ENCODE assay signal across 16 mouse cellular contexts in the genomic region with DNA sequence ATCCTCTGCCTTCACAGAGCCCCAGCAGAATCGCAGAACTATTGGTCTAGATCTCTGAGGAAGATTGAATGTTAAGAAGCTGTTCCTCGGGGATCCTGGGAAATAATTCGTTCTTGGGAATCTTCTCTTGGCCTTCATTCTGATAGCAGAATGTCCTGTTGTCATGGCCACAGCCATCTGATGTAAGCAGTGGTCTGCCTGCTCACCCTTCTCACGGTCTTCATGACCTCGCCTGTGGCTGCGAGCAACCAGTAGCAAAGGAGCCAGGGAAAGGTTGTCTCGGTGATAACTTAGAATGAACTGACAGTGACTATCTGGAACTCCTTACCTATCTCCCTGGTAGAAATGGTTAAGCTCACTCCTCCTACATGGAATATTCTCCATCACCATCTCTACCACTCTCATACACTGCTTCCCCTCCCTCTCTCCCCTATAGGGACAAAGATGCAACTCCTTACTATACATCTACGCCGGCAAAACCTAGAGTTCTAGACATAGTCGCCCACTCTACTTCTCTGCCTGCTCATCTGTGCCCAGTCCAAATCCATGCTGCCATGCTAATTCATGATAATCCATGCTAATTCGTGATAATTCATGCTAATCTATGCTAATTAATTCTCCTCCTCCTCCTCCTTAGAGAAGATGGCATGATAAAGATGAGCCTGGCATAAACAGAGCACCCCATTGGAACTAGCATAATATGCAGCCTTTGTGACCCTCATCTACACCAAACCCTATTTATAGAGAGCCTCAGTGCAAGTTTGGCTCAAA. TPM values are rescaled to one million over a fixed set of nuclear protein-coding genes. Genes with fewer than 3 reads are reported as not detected.
DNase-seq lines count a peak whose midpoint lies in the region; ATAC-seq lines count a peak whose summit lies in the region.
"Had no signal": no experiment of that assay in that cellular context is flagged by ENCODE, and none has a peak within 500 bp of the region (broad histone marks: within the 10 kb centered on the region; RNA-seq: fewer than 3 reads in every experiment).

No protein-coding gene starts in this region.

- H3K4me1 ChIP-seq in heart, embryonic 12.5 days (replicated peaks): no peaks in the 10 kb centered on the region
- H3K4me1 ChIP-seq: limb, embryonic 10.5 days; stomach, embryonic 15.5 days had no signal

- no peaks in the 10 kb centered on the region for H3K36me3 ChIP-seq in heart, embryonic 12.5 days
- H3K36me3 ChIP-seq: limb, embryonic 10.5 days; stomach, embryonic 15.5 days had no signal

- 72% methylated on average over 11 of the region's 11 CpGs for WGBS in heart, embryonic 12.5 days

- no peak for ATAC-seq in heart, embryonic 12.5 days (ENCODE audit: insufficient number of reproducible peaks, low FRiP score)
- ATAC-seq in erythroblast, adult 5-6 weeks (replicated peaks; ENCODE audit: low FRiP score, poor library complexity, severe bottlenecking): no peak

- peak; percentile 64 for DNase-seq in heart, adult 11 months
- peak; percentile 25 for DNase-seq in ovary, postnatal 36 days (ENCODE audit: low spot score)
- no peak for DNase-seq in ovary, postnatal 14 days (ENCODE audit: low spot score)
- DNase-seq in left cerebral cortex, postnatal 14 days (ENCODE audit: low spot score in 2 of 2): peak; percentile 52 to 81
- DNase-seq in right cerebral cortex, postnatal 25 days: peak; percentile 32
- no peak for DNase-seq in heart, postnatal 10 days
- DNase-seq: cerebellum, postnatal 36 days; gastrocnemius, postnatal 36 days; kidney, adult 9 months had no signal

- intact Hi-C loops in left cerebral cortex, postnatal 14 days (cut with DNase I): loop anchor here (5.0 kb wide), 1 partner anchor 64 kb away; a partner anchor contains a TSS
- intact Hi-C loops in heart, postnatal 10 days (cut with DNase I): no loop called here

- no peak overlapping the region for H3K4me3 ChIP-seq in heart, embryonic 12.5 days
- H3K4me3 ChIP-seq: limb, embryonic 10.5 days; stomach, embryonic 15.5 days had no signal

- H3K27me3 ChIP-seq in heart, embryonic 12.5 days (replicated peaks): peaks cover 38% of the 10 kb centered on the region
- H3K27me3 ChIP-seq: stomach, embryonic 15.5 days had no signal

- H3K27ac ChIP-seq in heart, embryonic 12.5 days (ENCODE audit: poor library complexity, severe bottlenecking): no peak overlapping the region
- H3K27ac ChIP-seq: limb, embryonic 10.5 days; stomach, embryonic 15.5 days had no signal

- H3K9ac ChIP-seq in heart, embryonic 12.5 days: no peak overlapping the region
- H3K9ac ChIP-seq: stomach, embryonic 15.5 days had no signal

- H3K4me2 ChIP-seq in heart, embryonic 12.5 days: no peak overlapping the region
- H3K4me2 ChIP-seq: stomach, embryonic 15.5 days had no signal

- no peaks in the 10 kb centered on the region for H3K9me3 ChIP-seq in heart, embryonic 12.5 days (replicated peaks)
- H3K9me3 ChIP-seq: limb, embryonic 10.5 days; stomach, embryonic 15.5 days had no signal

RNA-seq across cellular contexts. Expression of a gene that starts 1.1 kb away (rescaled TPM):
- not detected in 2 replicates for polyA plus RNA-seq in heart, embryonic 12.5 days (2016; fragmentation: Nextera tagmentation; extraction: Ambion mirVana)
- total RNA-seq in left cerebral cortex, postnatal 14 days (2021): 1 to 10 TPM; 1.1 to 2.6 TPM
- not detected for total RNA-seq in heart, postnatal 10 days (2021)
- total RNA-seq in erythroblast, adult 5-6 weeks (2015; ENCODE audit: low replicate concordance): not detected in 2 replicates
- not detected in 2 replicates for total RNA-seq in erythroblast, adult 5-6 weeks (2017; ENCODE audit: low replicate concordance)
- total RNA-seq: gastrocnemius, postnatal 36 days; heart, postnatal 25 days; megakaryocyte progenitor cell, adult 5-6 weeks had no signal
- polyA plus RNA-seq: limb, embryonic 10.5 days; liver, embryonic 16.5 days; stomach, embryonic 15.5 days had no signal

RNA-seq across cellular contexts. Expression of a gene that starts 14.7 kb away (rescaled TPM):
- polyA plus RNA-seq in heart, embryonic 12.5 days (2016; fragmentation: Nextera tagmentation; extraction: Ambion mirVana): not detected in 2 replicates
- under 1 TPM in 1 of 2 experiments, not detected in 1; 0.61 TPM for total RNA-seq in left cerebral cortex, postnatal 14 days (2021)
- total RNA-seq in heart, postnatal 10 days (2021): not detected
- not detected in 2 replicates for total RNA-seq in erythroblast, adult 5-6 weeks (2015; ENCODE audit: low replicate concordance)
- total RNA-seq in erythroblast, adult 5-6 weeks (2017; ENCODE audit: low replicate concordance): not detected in 2 replicates
- total RNA-seq: gastrocnemius, postnatal 36 days; heart, postnatal 25 days; megakaryocyte progenitor cell, adult 5-6 weeks had no signal
- polyA plus RNA-seq: limb, embryonic 10.5 days; liver, embryonic 16.5 days; stomach, embryonic 15.5 days had no signal

RNA-seq across cellular contexts. Expression of a gene that starts 17.0 kb away (rescaled TPM):
- polyA plus RNA-seq in heart, embryonic 12.5 days (2016; fragmentation: Nextera tagmentation; extraction: Ambion mirVana): not detected in 2 replicates
- not detected for total RNA-seq in left cerebral cortex, postnatal 14 days (2021)
- total RNA-seq in heart, postnatal 10 days (2021): not detected
- not detected in 2 replicates for total RNA-seq in erythroblast, adult 5-6 weeks (2015; ENCODE audit: low replicate concordance)
- total RNA-seq in erythroblast, adult 5-6 weeks (2017; ENCODE audit: low replicate concordance): not detected in 2 replicates
- total RNA-seq: gastrocnemius, postnatal 36 days; heart, postnatal 25 days; megakaryocyte progenitor cell, adult 5-6 weeks had no signal
- polyA plus RNA-seq: limb, embryonic 10.5 days; liver, embryonic 16.5 days; stomach, embryonic 15.5 days had no signal

RNA-seq across cellular contexts. Expression of a gene that starts 47.4 kb away (rescaled TPM):
- 0.63 and 0.76 TPM in 2 replicates for polyA plus RNA-seq in heart, embryonic 12.5 days (2016; fragmentation: Nextera tagmentation; extraction: Ambion mirVana)
- total RNA-seq in left cerebral cortex, postnatal 14 days (2021): 1 to 10 TPM; 3.3 TPM
- total RNA-seq in heart, postnatal 10 days (2021): not detected
- not detected in 2 replicates for total RNA-seq in erythroblast, adult 5-6 weeks (2015; ENCODE audit: low replicate concordance)
- not detected in 2 replicates for total RNA-seq in erythroblast, adult 5-6 weeks (2017; ENCODE audit: low replicate concordance)
- total RNA-seq: gastrocnemius, postnatal 36 days; heart, postnatal 25 days; megakaryocyte progenitor cell, adult 5-6 weeks had no signal
- polyA plus RNA-seq: liver, embryonic 16.5 days had no signal

Comparison
In these comparisons a context has a peak if more than half of its experiments do, and no peak if none do; other contexts are left out.
1. DNase-seq: peak in heart, adult 11 months (single experiment), ovary, postnatal 36 days (single experiment), left cerebral cortex, postnatal 14 days (2 of 2) and right cerebral cortex, postnatal 25 days (single experiment); none in ovary, postnatal 14 days (single experiment) and heart, postnatal 10 days (0 of 2).